Mouse (Mus musculus) adrenal gland, adult 18-20 months (tissue): ENCODE data around the gene Mphosph9. TPM values are rescaled to one million over a fixed set of nuclear protein-coding genes. Genes with fewer than 3 reads are reported as not detected.
"Not testable (repeated sequence)": the region's sequence is repeated elsewhere in the genome, so short reads cannot be mapped to it uniquely, and the experiment has no call there.

Source experiments
- DNase-seq, 2 experiments: peaks; one replicate each; pipeline ENCODE4 v3.0.0; 2021 to 2022; ENCODE audit warnings: low spot score in 2 of 2
- total RNA-seq, 2 experiments: library from RNA; stranded (reverse); gene quantifications; 1 replicate in 1 of 2; 2 replicates in 1 of 2; pipeline ENCODE4 v1.2.3; 2021

Gene Mphosph9
- total RNA-seq, 2 experiments from 2014 or later: 5.7 to 7.6 TPM

DNA sequence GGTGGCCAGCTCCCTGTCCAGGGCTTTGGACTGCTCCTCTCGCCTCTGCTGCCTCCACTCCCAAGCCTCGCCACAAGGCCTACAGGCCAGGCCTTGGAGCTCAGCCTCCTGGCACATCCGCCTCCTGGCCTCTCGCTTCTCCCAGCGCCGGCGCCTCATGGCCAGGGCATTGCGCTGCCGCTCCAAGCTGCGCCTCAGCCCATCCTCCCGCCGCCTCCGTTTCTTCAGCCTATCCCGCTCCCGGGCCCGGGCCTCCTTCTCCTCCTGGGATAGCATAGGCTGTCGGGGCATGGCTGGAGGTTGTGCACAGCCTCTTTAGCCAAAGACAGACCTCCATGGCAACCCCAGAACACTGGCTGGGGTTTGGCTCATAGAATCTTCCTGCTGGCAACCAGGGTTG is 21.4 kb upstream of the Mphosph9 start:
- no peak for DNase-seq

DNA sequence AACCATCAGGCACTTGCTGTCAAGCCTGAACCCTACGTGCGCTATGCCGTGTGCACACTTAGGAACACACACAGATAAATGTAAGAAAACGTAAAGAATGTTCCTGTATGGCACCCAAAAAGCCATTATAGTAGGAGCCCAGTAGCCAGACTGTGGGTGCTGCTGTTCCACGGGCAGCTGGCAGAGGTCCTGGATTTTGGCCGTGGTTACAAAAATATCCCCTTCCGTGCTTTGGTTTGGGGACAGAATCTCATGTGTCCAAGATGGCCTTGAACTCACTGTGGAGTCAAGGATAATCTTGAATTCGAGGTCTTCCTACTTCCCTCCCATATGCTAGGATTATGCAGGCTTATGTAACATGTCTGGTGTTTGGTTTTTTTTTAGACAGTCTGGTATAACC is 15.1 kb upstream of the Mphosph9 start:
- DNase-seq: no peak

DNA sequence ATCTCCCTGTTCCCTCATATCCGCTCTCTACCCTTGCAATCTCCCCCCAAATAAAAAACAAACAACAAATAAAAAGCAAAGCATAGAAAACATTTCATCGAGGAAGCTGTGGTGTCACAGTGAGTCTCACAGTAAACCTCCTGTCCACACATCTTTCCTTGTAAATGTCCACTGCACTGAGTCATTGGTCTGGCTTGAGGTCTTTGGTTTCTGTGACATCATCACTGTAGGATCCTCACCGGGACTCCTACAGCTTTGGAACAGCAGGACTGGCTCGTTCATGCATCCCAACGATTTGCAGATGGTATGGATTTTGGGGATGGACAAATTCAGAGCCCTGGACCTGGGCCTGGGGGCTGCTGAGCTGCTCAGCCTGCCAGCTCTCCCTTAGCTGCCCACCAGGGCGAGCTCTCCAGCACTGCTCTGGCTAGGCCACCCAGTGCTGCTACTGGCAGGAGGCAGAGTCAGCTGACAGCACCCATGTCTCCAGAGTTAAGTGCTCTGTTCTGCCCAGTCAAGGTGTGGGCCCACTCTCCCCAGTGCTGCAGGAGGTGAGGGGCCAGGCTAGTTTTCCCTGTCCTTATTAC is 14.1 kb upstream of the Mphosph9 start:
- DNase-seq: not testable (repeated sequence)

DNA sequence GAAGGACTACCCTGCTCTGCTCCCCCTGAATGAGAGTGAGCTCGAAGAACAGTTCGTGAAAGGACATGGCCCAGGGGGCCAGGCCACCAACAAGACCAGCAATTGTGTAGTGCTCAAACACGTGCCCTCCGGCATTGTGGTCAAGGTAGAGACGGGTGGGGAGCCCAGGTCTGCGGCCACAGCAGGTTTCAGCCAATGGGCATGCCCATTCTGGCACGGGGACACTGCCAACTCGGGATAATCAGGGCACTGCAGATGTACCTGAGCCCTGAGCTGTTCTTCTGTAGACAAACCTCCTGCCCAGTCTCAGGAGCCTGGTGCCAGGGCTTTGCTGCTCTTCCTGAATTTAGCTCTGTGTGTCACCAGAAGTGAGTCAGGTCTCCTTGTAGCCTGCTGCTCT is 11.0 kb upstream of the Mphosph9 start:
- no peak for DNase-seq

DNA sequence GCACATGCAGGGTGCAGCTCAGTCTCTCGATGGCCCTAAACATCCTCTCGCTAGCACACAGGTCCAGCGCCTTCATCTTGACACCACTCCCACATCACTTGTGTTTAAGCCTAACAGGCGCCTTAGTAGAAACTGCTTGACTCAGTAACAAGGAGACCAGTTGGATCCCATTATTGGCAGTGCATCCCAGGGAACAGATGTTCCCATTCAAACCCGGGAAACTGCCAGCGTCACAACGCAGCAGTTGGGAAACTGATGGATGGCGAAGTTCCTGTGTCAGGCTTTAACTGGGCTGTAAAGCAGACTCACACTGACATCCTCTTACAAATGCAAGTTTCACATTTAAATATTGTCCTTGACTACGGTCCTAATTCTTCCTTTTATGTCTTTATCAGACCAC is 10.1 kb upstream of the Mphosph9 start:
- no peak for DNase-seq

DNA sequence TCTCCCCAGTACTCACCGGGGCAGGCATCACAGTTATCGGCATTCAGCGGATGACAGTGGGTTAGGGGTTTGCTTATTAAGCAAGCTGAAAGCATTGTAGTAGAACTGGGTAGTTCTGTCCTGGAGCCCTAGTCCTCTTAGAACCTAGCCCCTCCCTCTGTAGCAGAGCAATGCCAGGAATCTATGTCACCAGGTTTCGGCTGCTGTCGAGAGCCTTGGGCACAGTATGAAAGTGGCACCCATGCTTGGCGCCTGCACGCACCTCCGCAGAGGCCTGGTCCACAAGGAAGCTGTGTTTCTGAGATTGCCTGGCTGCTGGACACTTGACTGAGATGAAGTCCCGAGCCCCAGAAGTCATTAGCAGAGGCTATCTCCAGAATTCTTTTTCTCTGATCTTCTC is 9.3 kb upstream of the Mphosph9 start:
- no peak for DNase-seq

DNA sequence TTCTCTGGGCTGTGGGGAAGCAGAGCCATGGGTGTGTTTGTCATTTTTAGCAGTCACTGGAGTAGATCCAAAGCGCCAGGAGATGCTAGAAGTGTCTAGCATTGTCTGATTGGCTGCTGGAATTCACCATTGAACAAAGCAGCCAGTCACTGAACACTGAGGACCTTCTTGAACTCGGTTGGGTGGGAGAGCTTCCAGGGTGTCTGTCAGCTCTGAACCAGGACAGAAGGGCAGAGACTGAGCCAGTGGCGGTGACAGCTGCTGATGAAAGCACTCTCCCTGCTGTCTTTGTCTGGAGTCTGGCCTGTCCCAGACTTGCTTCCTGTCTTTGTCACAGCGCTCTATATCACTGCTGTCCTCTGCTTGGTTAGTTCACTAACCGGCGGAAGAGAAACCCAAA is 6.6 kb upstream of the Mphosph9 start:
- no peak for DNase-seq

DNA sequence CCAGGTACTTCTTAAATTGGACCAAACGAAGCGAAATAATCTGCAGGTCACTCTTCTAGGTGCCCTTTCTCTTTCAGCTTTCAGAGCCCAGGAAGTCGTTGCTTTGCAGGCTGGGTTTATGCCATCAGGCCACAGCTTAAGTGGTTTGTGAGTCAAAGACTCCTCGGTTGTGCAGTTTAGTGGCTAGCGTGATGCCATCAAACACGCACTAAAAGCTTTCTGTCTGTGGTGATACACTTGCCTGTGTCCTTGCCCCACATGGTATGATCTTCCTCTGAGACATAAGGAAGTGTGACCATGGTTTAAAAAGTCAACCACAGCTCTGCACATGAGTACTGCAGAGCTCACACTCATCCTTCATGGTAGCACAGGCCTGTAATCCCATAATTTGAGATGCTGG is 2.3 kb upstream of the Mphosph9 start:
- DNase-seq: no peak

DNA sequence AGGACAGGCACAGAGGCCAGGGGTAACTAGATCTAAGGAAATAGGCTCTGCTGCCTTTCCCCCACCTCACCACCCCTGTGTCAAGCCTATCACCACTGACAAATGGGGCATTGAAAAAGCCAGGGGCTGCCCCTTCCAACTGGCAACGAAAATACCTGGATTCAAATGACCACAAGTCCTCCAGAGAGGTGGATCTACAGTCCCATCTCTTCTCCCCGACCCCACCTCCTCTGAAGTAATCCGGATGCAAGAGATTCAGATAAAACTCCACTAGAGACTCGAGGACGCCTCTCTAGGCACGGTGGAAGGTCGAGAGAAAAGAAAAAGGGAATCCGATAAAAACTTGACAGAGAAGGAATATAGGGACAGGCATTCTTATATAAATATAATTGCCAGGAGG is 943 bp downstream of the Mphosph9 start:
- DNase-seq: no peak

DNA sequence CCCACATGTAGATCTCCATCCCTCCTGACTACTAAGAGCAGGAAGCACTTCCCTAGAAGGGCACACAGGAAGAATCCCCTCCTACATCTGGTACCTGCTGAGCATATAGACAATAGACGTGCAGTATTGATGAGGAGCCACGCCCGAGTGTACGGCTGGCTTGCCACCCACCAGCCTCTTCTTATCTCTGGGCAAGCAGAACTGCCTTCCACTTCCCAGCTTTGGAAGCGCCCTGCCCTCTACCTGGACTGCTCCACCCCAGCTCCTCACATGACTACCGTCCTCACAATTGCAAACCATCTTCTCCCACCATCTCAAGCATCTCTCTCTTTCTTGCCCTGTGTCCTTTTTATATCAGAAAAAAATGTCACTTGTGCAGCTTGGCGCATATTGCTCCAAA is 10.1 kb downstream of the Mphosph9 start:
- no peak for DNase-seq

GRCm38 (mm10) chr5:124315941-124316340 is 11.8 kb downstream of the Mphosph9 start:
- no peak for DNase-seq

GRCm38 (mm10) chr5:124315498-124315897 is 12.3 kb downstream of the Mphosph9 start:
- DNase-seq: no peak

DNA sequence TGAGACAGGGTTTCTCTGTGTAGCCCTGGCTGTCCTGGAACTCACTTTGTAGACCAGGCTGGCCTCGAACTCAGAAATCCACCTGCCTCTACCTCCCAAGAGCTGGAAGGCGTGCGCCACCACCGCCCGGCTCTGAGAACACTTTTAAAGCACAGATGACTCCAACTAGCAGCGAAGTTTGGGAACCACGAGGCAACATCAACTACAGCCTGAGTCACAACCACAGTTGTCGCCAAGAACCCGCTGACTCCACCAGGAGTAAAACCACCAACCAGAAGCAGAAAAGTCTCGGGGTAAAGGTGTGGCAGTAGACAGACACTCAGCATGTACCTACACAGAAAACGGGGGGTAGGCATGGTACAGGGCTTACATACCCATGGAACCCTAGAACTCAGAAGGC is 17.7 kb downstream of the Mphosph9 start:
- DNase-seq: no peak

DNA sequence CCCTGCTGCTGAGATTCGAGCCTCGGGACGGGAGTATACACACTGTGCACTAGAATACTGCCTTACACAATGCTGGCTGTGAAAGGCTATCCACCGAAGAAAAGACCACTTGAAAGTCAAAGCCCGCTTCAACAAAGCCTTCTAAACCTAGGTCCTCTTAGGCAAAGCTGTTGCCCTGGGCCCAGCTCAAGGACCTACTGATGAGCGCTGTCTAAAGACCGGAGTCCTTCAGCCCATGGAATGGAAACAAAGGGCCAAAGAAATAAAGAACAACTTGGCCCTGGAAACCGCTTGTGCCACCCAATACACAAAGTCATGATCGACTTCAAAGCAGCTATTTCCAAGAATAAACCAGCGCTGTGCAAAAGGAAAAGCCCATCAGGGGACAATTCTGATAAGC is 18.6 kb downstream of the Mphosph9 start:
- DNase-seq: no peak

DNA sequence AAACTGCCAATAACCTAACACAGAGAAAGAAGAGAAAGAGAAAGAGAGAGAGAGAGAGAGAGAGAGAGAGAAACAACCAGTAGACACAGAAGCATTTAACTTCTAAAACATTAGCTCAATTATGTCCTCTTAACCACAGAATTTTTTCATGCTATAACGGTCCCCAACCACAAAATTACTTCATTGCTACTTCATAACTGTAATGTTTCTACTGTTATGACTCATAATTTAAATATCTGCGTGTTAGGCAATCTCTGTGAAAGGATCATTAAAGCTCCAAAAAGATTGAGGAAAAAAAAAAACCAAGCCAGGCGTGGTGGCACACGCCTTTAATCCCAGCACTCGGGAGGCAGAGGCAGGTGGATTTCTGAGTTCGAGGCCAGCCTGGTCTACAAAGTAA is 24.9 kb downstream of the Mphosph9 start:
- DNase-seq: not testable (repeated sequence)

DNA sequence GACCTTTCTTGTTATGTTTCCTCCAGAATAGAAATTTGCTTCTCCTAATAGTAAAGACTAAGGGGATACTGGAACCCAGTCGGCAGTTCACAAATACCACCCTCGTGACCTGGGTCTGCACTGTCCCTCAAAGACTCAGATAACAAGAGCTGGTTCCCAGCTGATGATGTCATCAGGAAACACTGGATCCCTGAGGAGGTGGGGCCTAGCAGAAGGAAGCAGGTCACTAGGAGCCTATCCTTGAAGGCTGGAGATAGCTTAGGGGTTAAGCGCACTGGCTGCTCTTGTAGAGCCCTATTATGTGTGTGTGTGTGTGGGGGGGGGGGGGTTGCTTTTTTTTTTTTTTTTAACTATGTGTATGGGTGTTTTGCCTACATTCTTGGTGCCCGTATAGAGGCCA is 27.6 kb downstream of the Mphosph9 start:
- no peak for DNase-seq

DNA sequence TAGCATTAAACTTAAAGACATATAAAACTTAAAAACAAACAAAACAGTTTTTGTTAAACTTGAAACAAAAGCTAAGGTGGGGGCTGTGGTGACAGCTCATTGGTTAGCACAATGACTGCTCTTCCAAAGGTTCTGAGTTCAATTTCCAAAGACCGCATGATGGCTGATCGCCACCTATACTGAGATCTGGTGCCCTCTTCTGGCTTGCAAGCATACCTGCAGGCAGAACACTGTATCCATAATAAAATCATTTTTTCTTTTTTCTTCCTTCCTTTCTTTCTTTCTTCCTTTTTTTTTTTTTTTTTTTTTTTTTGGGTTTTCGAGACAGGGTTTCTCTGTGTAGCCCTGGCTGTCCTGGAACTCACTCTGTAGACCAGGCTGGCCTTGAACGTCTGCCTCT is 28.5 kb downstream of the Mphosph9 start:
- DNase-seq: not testable (repeated sequence)

DNA sequence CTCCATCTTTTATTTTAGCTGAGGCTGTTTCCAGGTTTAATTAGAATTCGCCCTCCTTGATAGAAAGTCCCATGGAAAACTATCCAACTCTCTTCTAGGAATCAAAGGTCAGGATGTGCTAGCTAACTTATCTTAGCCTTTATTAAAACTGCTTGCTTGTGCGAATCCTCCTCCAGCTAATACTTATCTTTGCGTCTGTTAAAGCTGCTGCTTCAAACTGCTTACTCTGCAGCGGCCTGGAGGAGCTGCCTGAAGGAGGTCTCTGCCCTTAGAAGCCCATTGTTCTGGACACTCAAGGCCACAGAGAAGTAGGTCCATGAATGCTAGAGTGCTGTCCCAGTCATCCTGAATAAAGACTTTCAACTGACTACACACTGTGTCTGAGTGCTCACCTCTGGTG is 31.3 kb downstream of the Mphosph9 start:
- DNase-seq: no peak

- DNase-seq: no peak
Measured at GRCm38 (mm10) chr5:124293967-124294366, 33.8 kb downstream of the Mphosph9 start.

DNA sequence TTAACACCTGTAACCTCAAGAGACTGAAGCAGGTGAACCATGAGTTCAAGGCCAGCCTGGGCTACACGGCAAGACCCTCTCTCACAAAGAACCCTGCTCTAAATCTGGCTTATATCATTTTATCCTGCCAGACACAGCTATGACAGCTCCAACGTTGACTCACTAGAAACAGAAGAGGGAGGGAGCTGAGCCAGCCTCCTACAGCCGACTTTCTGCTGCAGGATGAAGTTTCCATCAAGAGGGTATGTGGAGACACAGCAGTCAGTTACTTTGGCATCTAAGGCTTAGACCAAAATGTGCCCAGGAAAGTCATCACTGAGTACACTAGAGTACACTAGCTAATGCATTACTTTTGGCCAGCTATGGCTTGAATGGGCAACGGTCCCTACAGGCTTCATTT is 37.6 kb downstream of the Mphosph9 start:
- no peak for DNase-seq

DNA sequence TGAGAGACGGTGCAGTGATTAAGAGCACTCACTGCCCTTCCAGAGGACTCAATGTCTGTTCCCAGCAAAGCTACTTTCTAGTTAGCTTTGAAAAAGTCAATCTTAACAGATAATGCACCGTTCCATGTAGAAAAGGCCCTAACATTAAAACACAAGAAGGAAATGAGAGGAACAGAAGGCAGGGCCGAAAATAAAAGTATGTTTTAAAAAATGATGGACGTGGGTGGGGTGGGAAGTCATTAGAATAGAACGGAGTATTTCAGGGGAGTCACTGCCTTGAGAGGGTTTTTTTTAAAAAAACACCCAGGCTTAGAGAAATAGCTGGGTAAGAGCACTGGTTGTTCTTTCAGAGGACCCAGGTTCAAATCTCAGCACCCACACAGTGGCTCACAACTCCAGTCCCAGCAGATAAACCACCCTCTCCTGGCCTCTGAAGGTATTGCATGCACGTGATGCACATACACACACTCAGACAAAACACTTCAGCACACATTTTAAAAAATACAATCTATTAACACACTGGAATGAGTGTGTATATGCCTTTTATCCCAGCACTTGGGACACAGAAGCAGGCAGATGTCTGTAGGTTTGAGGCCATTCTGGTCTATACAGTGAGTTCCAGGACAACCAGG is 40.0 kb downstream of the Mphosph9 start:
- no peak for DNase-seq

- no peak for DNase-seq
Measured at GRCm38 (mm10) chr5:124284330-124284729, 43.4 kb downstream of the Mphosph9 start.

DNA sequence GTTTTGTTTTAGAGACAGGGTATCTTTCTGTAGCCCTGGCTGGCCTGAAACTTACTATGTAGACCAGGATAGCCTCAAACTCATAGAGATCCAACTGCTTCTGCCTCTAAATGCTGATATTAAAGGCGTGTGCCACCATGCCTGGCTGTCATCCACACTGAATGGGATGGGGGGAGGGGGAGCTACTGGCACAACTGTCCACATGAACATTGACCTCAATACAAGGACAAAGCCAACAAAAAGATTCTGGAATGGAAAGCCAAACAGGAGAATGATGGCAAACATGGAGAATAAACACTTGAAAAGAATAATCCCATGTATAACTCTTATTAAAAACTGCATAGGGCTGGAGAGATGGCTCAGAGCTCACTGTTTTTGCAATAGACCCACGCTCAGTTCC is 44.9 kb downstream of the Mphosph9 start:
- no peak for DNase-seq
